Mouse (Mus musculus) hindbrain, embryonic 15.5 days (tissue): ENCODE measurements around the gene Casp12. TPM values are rescaled to one million over a fixed set of nuclear protein-coding genes. Genes with fewer than 3 reads are reported as not detected.

Source experiments
- ATAC-seq: fragments of 200-750 bp; cut with Nextera tagmentation; 2 replicates; pipeline ENCODE4 v1.8.0; 2017; ENCODE audit warnings: low read depth, moderate number of reproducible peaks, moderate TSS enrichment; ENCODE audit not compliant: low FRiP score
- H3K27ac ChIP-seq: fragments of 300-500 bp; sonication (generic); replicated peaks from 2 replicates; pipeline ENCODE4 v1.5.1; 2015; ENCODE audit warnings: mild to moderate bottlenecking, inconsistent platforms
- H3K27me3 ChIP-seq: fragments of 300-500 bp; sonication (generic); 2 replicates; pipeline ENCODE4 v1.6.1; 2015; ENCODE audit warnings: control low read depth, inconsistent platforms
- H3K36me3 ChIP-seq: fragments of 300-500 bp; sonication (generic); 2 replicates; pipeline ENCODE4 v1.6.1; 2015; ENCODE audit warnings: control low read depth, inconsistent platforms
- H3K4me1 ChIP-seq: fragments of 300-500 bp; sonication (generic); replicated peaks from 2 replicates; pipeline ENCODE4 v1.6.1; 2015; ENCODE audit warnings: control low read depth, inconsistent platforms
- H3K4me2 ChIP-seq: fragments of 300-500 bp; sonication (generic); 2 replicates; pipeline ENCODE4 v1.6.1; 2015; ENCODE audit warnings: moderate library complexity, mild to moderate bottlenecking, inconsistent platforms
- H3K4me3 ChIP-seq: fragments of 300-500 bp; sonication (generic); 2 replicates; pipeline ENCODE4 v1.5.1; 2015; ENCODE audit warnings: mild to moderate bottlenecking, inconsistent platforms
- H3K9ac ChIP-seq: fragments of 300-500 bp; sonication (generic); 2 replicates; pipeline ENCODE4 v1.6.1; 2015; ENCODE audit warnings: inconsistent platforms
- H3K9me3 ChIP-seq: fragments of 300-500 bp; sonication (generic); 2 replicates; pipeline ENCODE4 v1.6.1; 2016; ENCODE audit warnings: control low read depth, inconsistent platforms
- WGBS: fragments of 180-500 bp; shearing (Covaris S2); methylation state at CpG from one replicate; pipeline ENCODE4 v1.1.7; 2015; 5-methylcytosine and 5-hydroxymethylcytosine counted together
- polyA plus RNA-seq: library from polyadenylated mRNA; unstranded; fragments of >200 nt; fragmentation: Nextera tagmentation; extraction: Ambion mirVana; gene quantifications from 2 replicates; pipeline ENCODE4 v1.2.1, GENCODE M21; 2015

The Casp12 gene
- 0.64 and 1.0 TPM in 2 replicates for polyA plus RNA-seq

DNA sequence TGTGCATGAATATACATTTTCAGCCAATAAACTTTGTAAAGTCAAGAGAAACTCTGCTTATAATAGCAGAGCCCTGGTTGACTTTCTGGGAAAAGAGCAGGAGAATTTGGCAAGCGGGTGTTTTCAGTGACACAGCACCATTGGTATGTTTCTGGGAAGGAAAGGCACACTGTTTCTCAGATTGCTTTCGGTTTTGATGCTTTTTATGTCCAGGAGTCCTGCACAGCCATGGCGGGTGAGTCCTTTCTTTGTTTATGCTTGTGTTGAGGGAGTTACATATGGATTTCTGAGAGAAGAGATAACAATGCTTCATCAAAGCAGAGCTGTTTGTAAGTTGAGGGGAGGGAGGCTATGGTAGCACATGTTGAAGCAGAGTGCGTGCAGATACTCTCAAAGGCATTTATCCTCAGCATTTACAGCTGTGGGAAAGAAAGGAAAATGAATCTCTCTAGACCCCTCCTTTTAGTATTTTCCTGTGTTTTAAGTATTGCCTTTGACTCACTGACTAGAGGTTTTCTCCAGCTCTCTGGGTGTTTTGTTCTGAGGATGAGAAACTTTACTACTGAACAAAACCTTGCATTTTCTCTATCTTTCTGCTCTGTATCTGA lies at the start of gene Casp12:
Gene Casp12 (plus strand): TSS at position 140 of the 608 bp plus-strand sequence.
- no peaks in the 10 kb centered on the region for H3K9me3 ChIP-seq
- no peaks in the 10 kb centered on the region for H3K36me3 ChIP-seq
- H3K9ac ChIP-seq, result no peak within 1 kb of the TSS
- no peak within 1 kb of the TSS for H3K4me2 ChIP-seq
- no peaks in the 10 kb centered on the region for H3K27me3 ChIP-seq
- no peak within 1 kb of the TSS for H3K4me3 ChIP-seq
- no peak for ATAC-seq
- no peaks in the 10 kb centered on the region for H3K4me1 ChIP-seq
- 77% methylated on average over 4 of the region's 4 CpGs for WGBS
- no peak within 1 kb of the TSS for H3K27ac ChIP-seq

GRCm38 (mm10) chr9:5296354-5297237 lies 48.6 kb upstream of the Casp12 start:
- H3K4me2 ChIP-seq, result no peak overlapping the region
- H3K27ac ChIP-seq, result no peak overlapping the region
- H3K4me3 ChIP-seq, result no peak overlapping the region
- 92% methylated on average over 2 of the region's 2 CpGs for WGBS
- no peaks in the 10 kb centered on the region for H3K4me1 ChIP-seq
- H3K9ac ChIP-seq, result no peak overlapping the region
- no peaks in the 10 kb centered on the region for H3K9me3 ChIP-seq
- ATAC-seq, result no peak
- H3K36me3 ChIP-seq, result no peaks in the 10 kb centered on the region
- H3K27me3 ChIP-seq, result no peaks in the 10 kb centered on the region

GRCm38 (mm10) chr9:5298329-5299131 lies 46.7 kb upstream of the Casp12 start, which contains the start of gene Casp1:
Gene Casp1, plus strand, starts transcription at chr9:5298517.
- 61% methylated on average over 11 of the region's 11 CpGs for WGBS
- H3K27ac ChIP-seq, result no peak within 1 kb of the TSS
- no peak for ATAC-seq

DNA sequence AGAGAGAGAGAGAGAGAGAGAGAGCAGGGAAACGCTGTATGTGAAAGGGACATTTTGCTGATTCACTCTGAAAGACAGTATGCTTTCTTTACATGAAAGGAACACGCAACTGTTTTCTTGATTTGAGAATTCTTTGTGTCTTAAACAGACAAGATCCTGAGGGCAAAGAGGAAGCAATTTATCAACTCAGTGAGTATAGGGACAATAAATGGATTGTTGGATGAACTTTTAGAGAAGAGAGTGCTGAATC lies 46.2 kb upstream of the Casp12 start:
- no peak overlapping the region for H3K4me3 ChIP-seq
- no peak overlapping the region for H3K4me2 ChIP-seq
- H3K27me3 ChIP-seq, result no peaks in the 10 kb centered on the region
- H3K9me3 ChIP-seq, result no peaks in the 10 kb centered on the region
- ATAC-seq, result no peak
- H3K27ac ChIP-seq, result no peak overlapping the region
- H3K4me1 ChIP-seq, result no peaks in the 10 kb centered on the region
- no peaks in the 10 kb centered on the region for H3K36me3 ChIP-seq
- 77% methylated on average over 2 of the region's 2 CpGs for WGBS
- H3K9ac ChIP-seq, result no peak overlapping the region

More at GRCm38 (mm10) chr9:5298329-5299131, 46.7 kb upstream of the Casp12 start, which contains the start of gene Casp1:
- Histone ChIP-seq H3K9me3 (no peaks in the 10 kb centered on the region), H3K9ac (no peak within 1 kb of the TSS), H3K4me2 (no peak within 1 kb of the TSS), H3K27me3 (no peaks in the 10 kb centered on the region), H3K4me3 (no peak within 1 kb of the TSS), H3K36me3 (no peaks in the 10 kb centered on the region), H3K4me1 (no peaks in the 10 kb centered on the region)

- no peaks in the 10 kb centered on the region for H3K4me1 ChIP-seq
- H3K27ac ChIP-seq, result no peak within 1 kb of the TSS
- H3K9me3 ChIP-seq, result no peaks in the 10 kb centered on the region
- no peak for ATAC-seq
- H3K4me3 ChIP-seq, result no peak within 1 kb of the TSS
- no peaks in the 10 kb centered on the region for H3K36me3 ChIP-seq
- H3K9ac ChIP-seq, result no peak within 1 kb of the TSS
- 72% methylated on average over 5 of the region's 5 CpGs for WGBS
- H3K27me3 ChIP-seq, result no peaks in the 10 kb centered on the region
- no peak within 1 kb of the TSS for H3K4me2 ChIP-seq
Measured at GRCm38 (mm10) chr9:5308561-5308960, 36.7 kb upstream of the Casp12 start, which contains the start of gene Casp4. Gene Casp4, plus strand, starts transcription at chr9:5308828.

DNA sequence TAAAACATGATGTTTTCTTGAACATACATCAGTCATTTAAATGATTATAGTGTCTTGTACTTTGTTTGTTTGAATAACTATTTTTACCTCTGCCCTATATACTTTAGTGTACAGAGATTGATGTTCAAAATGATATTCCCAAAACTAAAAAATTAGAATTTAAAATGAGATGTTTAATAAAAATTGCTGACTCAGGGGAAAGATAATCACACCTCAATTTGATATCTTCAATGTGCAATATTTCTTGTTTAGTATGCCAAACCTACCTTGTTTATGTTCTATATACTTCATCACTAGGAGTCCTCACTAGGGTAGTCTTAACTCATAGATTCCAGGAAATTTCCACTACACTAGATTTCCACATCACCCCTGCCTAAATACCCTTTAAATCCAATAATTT lies 35.1 kb upstream of the Casp12 start:
- Histone ChIP-seq H3K9ac (no peak overlapping the region), H3K4me1 (no peaks in the 10 kb centered on the region), H3K4me3 (no peak overlapping the region), H3K9me3 (no peaks in the 10 kb centered on the region), H3K36me3 (no peaks in the 10 kb centered on the region), H3K27me3 (no peaks in the 10 kb centered on the region), H3K27ac (no peak overlapping the region), H3K4me2 (no peak overlapping the region)
- no peak for ATAC-seq

DNA sequence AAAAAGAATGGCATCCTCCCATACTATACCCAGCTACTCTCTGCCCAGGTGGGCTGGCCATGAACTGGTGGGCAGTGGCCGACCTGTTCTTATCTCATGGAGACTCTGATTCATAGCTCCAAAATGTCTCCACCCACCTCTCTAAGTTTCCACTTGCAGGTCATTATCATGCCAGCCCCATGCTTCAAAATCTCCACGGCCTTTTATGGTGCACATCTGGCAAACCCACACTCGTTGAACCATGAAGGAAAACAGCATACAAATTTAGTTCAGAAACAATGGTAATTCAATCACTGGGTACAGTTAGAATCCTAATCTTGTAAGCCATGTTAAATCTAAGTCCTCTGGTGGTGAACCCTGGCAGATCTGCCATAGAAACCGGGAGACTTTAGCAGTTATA lies 33.8 kb upstream of the Casp12 start:
- Histone ChIP-seq H3K27me3 (no peaks in the 10 kb centered on the region), H3K9me3 (no peaks in the 10 kb centered on the region), H3K4me2 (no peak overlapping the region), H3K36me3 (no peaks in the 10 kb centered on the region), H3K27ac (no peak overlapping the region), H3K4me1 (no peaks in the 10 kb centered on the region), H3K9ac (no peak overlapping the region), H3K4me3 (no peak overlapping the region)
- no peak for ATAC-seq
- WGBS, result 75% methylated on average over 4 of the region's 4 CpGs

GRCm38 (mm10) chr9:5328204-5328603 lies 17.0 kb upstream of the Casp12 start:
- 76% methylated on average over 3 of the region's 3 CpGs for WGBS
- Histone ChIP-seq H3K4me1 (no peaks in the 10 kb centered on the region), H3K9me3 (no peaks in the 10 kb centered on the region)

DNA sequence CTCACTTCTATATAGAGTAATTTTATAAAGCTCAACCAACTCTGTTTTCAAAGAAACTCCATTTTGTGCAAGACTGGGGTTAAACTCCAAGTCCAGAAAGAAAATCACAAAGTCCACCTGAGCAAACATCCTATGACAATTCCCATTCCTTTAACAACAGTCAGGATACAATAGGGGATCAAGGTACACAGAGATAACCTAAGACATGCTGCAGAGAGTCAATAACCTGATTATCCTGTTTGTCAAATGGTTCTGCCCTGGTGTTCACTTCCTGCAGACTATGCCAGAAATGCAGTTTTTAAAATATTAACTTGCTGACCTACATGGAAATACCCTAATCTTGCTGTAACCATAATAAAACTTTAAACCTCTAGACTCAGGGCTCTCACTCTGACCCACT lies 12.8 kb upstream of the Casp12 start:
- no peak overlapping the region for H3K9ac ChIP-seq
- no peaks in the 10 kb centered on the region for H3K27me3 ChIP-seq
- H3K9me3 ChIP-seq, result no peaks in the 10 kb centered on the region
- no peak overlapping the region for H3K4me2 ChIP-seq
- H3K4me3 ChIP-seq, result no peak overlapping the region
- H3K4me1 ChIP-seq, result no peaks in the 10 kb centered on the region
- no peak for ATAC-seq
- H3K27ac ChIP-seq, result no peak overlapping the region
- H3K36me3 ChIP-seq, result no peaks in the 10 kb centered on the region

More at GRCm38 (mm10) chr9:5328204-5328603, 17.0 kb upstream of the Casp12 start:
- Histone ChIP-seq H3K4me2 (no peak overlapping the region), H3K9ac (no peak overlapping the region), H3K36me3 (no peaks in the 10 kb centered on the region), H3K4me3 (no peak overlapping the region), H3K27me3 (no peaks in the 10 kb centered on the region), H3K27ac (no peak overlapping the region)
- no peak for ATAC-seq

- no peak overlapping the region for H3K27ac ChIP-seq
- H3K9ac ChIP-seq, result no peak overlapping the region
Measured at GRCm38 (mm10) chr9:5333422-5333821, 11.8 kb upstream of the Casp12 start.

DNA sequence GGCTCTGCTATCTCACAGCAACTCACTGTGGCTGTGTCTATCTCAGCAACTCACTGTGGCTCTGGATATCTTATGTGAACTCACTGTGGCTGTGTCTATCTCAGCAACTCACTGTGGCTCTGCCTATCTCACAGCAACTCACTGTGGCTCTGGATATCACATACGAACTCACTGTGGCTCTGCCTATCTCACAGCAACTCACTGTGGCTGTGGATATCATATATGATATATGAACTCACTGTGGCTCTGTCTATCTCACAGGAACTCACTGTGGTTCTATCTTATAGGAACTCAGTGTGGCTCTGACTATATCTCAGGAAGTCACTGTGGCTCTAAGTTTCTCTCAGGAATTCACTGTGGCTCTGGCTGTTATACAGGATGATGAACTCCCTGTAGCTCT lies 2.1 kb upstream of the Casp12 start:
- no peaks in the 10 kb centered on the region for H3K36me3 ChIP-seq
- no peak for ATAC-seq
- WGBS, result 88% methylated on average over 1 of the region's 1 CpGs
- H3K4me2 ChIP-seq, result no peak overlapping the region
- no peak overlapping the region for H3K4me3 ChIP-seq
- H3K9ac ChIP-seq, result no peak overlapping the region
- no peaks in the 10 kb centered on the region for H3K9me3 ChIP-seq
- H3K27me3 ChIP-seq, result no peaks in the 10 kb centered on the region
- H3K27ac ChIP-seq, result no peak overlapping the region
- H3K4me1 ChIP-seq, result no peaks in the 10 kb centered on the region

More at GRCm38 (mm10) chr9:5333422-5333821, 11.8 kb upstream of the Casp12 start:
- Histone ChIP-seq H3K4me2 (no peak overlapping the region), H3K27me3 (no peaks in the 10 kb centered on the region), H3K9me3 (no peaks in the 10 kb centered on the region), H3K4me1 (no peaks in the 10 kb centered on the region), H3K4me3 (no peak overlapping the region), H3K36me3 (no peaks in the 10 kb centered on the region)
- ATAC-seq, result no peak
- 100% methylated on average over 1 of the region's 1 CpGs for WGBS

- no peak overlapping the region for H3K9ac ChIP-seq
- H3K4me2 ChIP-seq, result no peak overlapping the region
- no peaks in the 10 kb centered on the region for H3K27me3 ChIP-seq
- no peaks in the 10 kb centered on the region for H3K9me3 ChIP-seq
- WGBS, result 92% methylated on average over 4 of the region's 4 CpGs
- no peak for ATAC-seq
- no peaks in the 10 kb centered on the region for H3K4me1 ChIP-seq
- H3K4me3 ChIP-seq, result no peak overlapping the region
- H3K27ac ChIP-seq, result no peak overlapping the region
- H3K36me3 ChIP-seq, result no peaks in the 10 kb centered on the region
Measured at GRCm38 (mm10) chr9:5344090-5344489, 1.1 kb upstream of the Casp12 start.
